ENCODE assay signal across 11 mouse cellular contexts in the genomic region with DNA sequence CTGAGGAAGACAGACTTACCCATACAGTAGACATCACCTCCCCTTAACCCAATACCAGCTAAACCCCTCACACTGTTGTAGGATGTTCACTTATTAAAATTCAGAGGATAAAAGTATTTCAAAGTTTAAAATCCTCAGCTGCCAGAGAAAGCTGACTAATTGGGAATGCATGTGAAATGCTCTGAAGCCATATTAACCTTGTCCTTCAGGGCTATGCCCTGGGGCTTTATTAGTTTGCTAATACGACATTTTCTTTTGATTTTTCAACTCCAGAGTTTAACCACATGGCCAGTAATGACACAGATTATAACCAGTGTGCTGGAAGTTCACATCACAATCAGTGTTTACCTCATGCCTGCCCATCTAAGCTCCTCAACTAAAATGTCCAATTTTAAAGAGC.
"Had no signal": no experiment of that assay in that cellular context is flagged by ENCODE, and none has a peak within 500 bp of the region (broad histone marks: within the 10 kb centered on the region; RNA-seq: fewer than 3 reads in every experiment).

No protein-coding gene starts in this region.

- H3K27me3 ChIP-seq: limb, embryonic 13.5 days; midbrain, embryonic 12.5 days; neural tube, embryonic 12.5 days; stomach, embryonic 15.5 days had no signal

- H3K36me3 ChIP-seq: limb, embryonic 13.5 days; midbrain, embryonic 12.5 days; neural tube, embryonic 12.5 days; stomach, embryonic 15.5 days had no signal

- H3K9ac ChIP-seq: limb, embryonic 13.5 days; liver, embryonic 14.5 days; midbrain, embryonic 12.5 days; neural tube, embryonic 12.5 days; stomach, embryonic 15.5 days had no signal

- ATAC-seq: intestine, postnatal 0 days had no signal

- H3K4me3 ChIP-seq: limb, embryonic 13.5 days; midbrain, embryonic 12.5 days; neural tube, embryonic 12.5 days; stomach, embryonic 15.5 days had no signal

- H3K4me1 ChIP-seq: midbrain, embryonic 12.5 days; neural tube, embryonic 12.5 days; stomach, embryonic 15.5 days had no signal

- H3K27ac ChIP-seq: limb, embryonic 13.5 days; liver, embryonic 14.5 days; midbrain, embryonic 12.5 days; neural tube, embryonic 12.5 days; stomach, embryonic 15.5 days had no signal

- DNase-seq: kidney, adult 8-10 months; kidney, postnatal 25 days; lung, adult 18-20 months; right cerebral cortex, postnatal 14 days; thymus, postnatal 36 days had no signal

- H3K9me3 ChIP-seq: limb, embryonic 13.5 days; midbrain, embryonic 12.5 days; neural tube, embryonic 12.5 days; stomach, embryonic 15.5 days had no signal

- H3K4me2 ChIP-seq: limb, embryonic 13.5 days; midbrain, embryonic 12.5 days; neural tube, embryonic 12.5 days; stomach, embryonic 15.5 days had no signal
